Mouse (Mus musculus) liver, embryonic 14.5 days (tissue): ENCODE measurements at regions not wholly inside any gene's neighbourhood (a gene's known extent, or its start where the extent isn't known, plus 50 kb on each side); places are given as distances from the start of the nearest gene placed in this dataset.

Experiments
- ATAC-seq: fragments of 200-750 bp; cut with Nextera tagmentation; 2 replicates; pipeline ENCODE4 v1.8.0; 2017; ENCODE audit warnings: moderate number of reproducible peaks, mild to moderate bottlenecking, moderate library complexity; ENCODE audit not compliant: insufficient read depth
- DNase-seq, 3 experiments: peaks; one replicate each; pipeline ENCODE4 v3.0.0-alpha.2; 2012 to 2013; ENCODE audit warnings: low read depth in 3 of 3, low spot score in 3 of 3
- H3K27ac ChIP-seq: fragments of 300-500 bp; sonication (generic); 2 replicates; pipeline ENCODE4 v1.5.1; 2014; ENCODE audit warnings: moderate library complexity, mild to moderate bottlenecking, control low read depth, inconsistent platforms
- H3K27me3 ChIP-seq: fragments of 300-500 bp; sonication (generic); 2 replicates; pipeline ENCODE4 v1.6.1; 2014; ENCODE audit warnings: mild to moderate bottlenecking, low read length, moderate library complexity; ENCODE audit not compliant: control insufficient read depth, insufficient read depth
- H3K36me3 ChIP-seq: fragments of 300-500 bp; sonication (generic); replicated peaks from 2 replicates; pipeline ENCODE4 v1.6.1; 2014; ENCODE audit warnings: low read depth; ENCODE audit not compliant: control insufficient read depth, insufficient read depth
- H3K4me1 ChIP-seq, 2 experiments: fragments of 200-500 bp in 1 of 2; fragments of 300-500 bp in 1 of 2; sonication (generic) in 1 of 2; replicated peaks; 2 replicates each; pipeline ENCODE4 v1.6.1; 2012 to 2014; ENCODE audit warnings: antibody characterized with exemption in 1 of 2, inconsistent platforms in 1 of 2, low read length in 1 of 2; ENCODE audit not compliant: control insufficient read depth in 2 of 2, insufficient read depth in 2 of 2
- H3K4me2 ChIP-seq: fragments of 300-500 bp; sonication (generic); 2 replicates; pipeline ENCODE4 v1.6.1; 2014; ENCODE audit warnings: low read depth, mild to moderate bottlenecking, control low read depth, moderate library complexity
- H3K4me3 ChIP-seq, 2 experiments: fragments of 200-500 bp in 1 of 2; fragments of 300-500 bp in 1 of 2; sonication (generic) in 1 of 2; 2 replicates each; pipeline ENCODE4 v1.5.1; 2012 to 2014; ENCODE audit warnings: low read depth in 2 of 2, low read length in 2 of 2, mild to moderate bottlenecking in 2 of 2, control low read depth in 1 of 2, inconsistent platforms in 1 of 2, moderate library complexity in 1 of 2; ENCODE audit not compliant: insufficient read depth in 1 of 2
- H3K9ac ChIP-seq: fragments of 300-500 bp; sonication (generic); replicated peaks from 2 replicates; pipeline ENCODE4 v1.6.1; 2014; ENCODE audit warnings: mild to moderate bottlenecking, control low read depth, moderate library complexity
- H3K9me3 ChIP-seq: fragments of 300-500 bp; sonication (generic); 2 replicates; pipeline ENCODE4 v1.6.1; 2016; ENCODE audit warnings: low read length, mixed read lengths; ENCODE audit not compliant: control insufficient read depth
- CTCF ChIP-seq: IDR thresholded peaks from 2 replicates; pipeline ENCODE4 v1.5.1; 2016; ENCODE audit warnings: antibody characterized with exemption, low read depth, control low read depth
- EP300 ChIP-seq: IDR thresholded peaks from 2 replicates; pipeline ENCODE4 v1.6.1; 2016; ENCODE audit warnings: antibody characterized with exemption, low read depth
- WGBS: fragments of 180-500 bp; shearing (Covaris S2); extraction: QIAGEN DNeasy Blood & Tissue Kit; methylation state at CpG from one replicate; pipeline ENCODE4 v1.1.7; 2014; ENCODE audit not compliant: insufficient replicate concordance; 5-methylcytosine and 5-hydroxymethylcytosine counted together

DNA sequence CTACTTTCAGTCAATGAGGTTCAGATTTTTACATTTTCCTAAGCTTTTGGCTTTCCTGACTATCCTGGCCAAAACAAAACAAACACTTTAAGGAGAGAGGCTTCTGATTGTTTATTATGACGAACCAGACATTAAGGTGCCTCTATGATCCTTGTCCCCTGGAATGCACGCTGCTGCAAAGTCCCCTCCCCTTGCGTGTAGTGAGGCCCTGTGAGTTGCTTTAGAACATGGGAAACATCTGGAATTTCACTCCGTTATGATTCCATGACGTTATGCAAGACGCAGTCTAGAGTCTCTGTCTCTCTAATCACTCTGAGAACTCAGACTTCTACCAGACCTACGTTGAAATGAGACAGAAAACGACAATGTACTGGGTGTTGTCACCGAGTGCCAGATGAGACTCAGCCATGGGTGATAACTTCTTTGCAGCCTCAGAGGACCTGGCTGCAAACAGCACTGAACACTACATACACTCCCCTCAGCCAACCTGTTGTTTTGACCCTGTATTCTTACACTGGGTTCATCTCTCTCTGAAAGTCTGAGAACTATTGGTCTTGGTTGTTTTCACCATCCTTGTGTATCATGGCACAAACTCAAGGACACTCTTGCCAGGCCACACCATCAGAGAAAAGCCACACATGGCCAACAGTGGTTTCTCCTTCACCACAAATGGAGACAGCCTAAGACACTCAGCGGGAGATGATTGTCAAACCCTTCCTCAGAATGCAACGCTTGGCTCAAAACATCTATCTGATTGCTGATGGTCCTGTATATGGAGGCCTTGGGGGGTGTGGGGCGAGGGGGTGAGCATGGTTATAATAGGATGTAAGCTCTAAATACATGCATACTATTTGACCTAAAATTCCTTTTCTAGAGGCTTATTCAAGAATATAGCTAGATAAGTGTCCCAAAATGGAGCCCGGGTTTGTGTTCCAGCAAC, 236.5 kb upstream of the Klf3 start:
- TF ChIP-seq EP300 (peak; percentile 37; the same call in 1 of the 2 replicates), CTCF (no peak)
- no peak overlapping the region for H3K4me2 ChIP-seq
- H3K9ac ChIP-seq, result peak overlapping the region; percentile 23; the same call in 1 of the 2 replicates
- DNase-seq (no peak), ATAC-seq (peak; percentile 40; the same call in 1 of the 2 replicates)
- H3K27me3 ChIP-seq, result no peaks in the 10 kb centered on the region
- peak overlapping the region; percentile 90 for H3K27ac ChIP-seq
- no peaks in the 10 kb centered on the region for H3K9me3 ChIP-seq
- H3K36me3 ChIP-seq, result no peaks in the 10 kb centered on the region
- 57% methylated on average over 13 of the region's 13 CpGs for WGBS
- no peak overlapping the region for H3K4me3 ChIP-seq
- H3K4me1 ChIP-seq, result peaks cover 22 to 27% of the 10 kb centered on the region in 2 experiments

DNA sequence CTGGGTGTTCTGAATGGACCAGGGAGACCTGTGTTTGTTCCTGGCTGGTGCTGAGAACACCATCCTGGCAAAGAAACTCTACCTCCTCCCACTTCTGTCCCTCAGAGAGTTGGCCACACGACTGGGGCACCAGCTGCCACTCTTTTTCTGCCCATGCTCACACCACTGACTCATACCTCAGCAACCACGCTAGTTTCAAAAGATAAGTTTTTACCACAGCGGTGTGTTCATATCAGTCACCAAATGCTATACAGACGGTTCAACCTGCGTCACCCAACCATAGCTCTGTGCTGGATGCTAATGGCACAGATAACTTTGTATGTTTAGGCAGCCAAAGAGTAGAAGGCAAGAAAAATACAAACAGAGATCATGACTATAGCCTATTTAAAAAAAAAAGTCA, 235.4 kb upstream of the Klf3 start:
- peak; percentile 66 to 71 (median 70) for DNase-seq
- H3K4me1 ChIP-seq, result peaks cover 22 to 27% of the 10 kb centered on the region in 2 experiments
- H3K27ac ChIP-seq, result peak overlapping the region; percentile 90
- H3K4me2 ChIP-seq, result peak overlapping the region; percentile 31; the same call in 1 of the 2 replicates
- H3K27me3 ChIP-seq, result no peaks in the 10 kb centered on the region
- no peaks in the 10 kb centered on the region for H3K36me3 ChIP-seq
- peak; percentile 100 for ATAC-seq
- peak overlapping the region; percentile 60 for H3K9ac ChIP-seq
- H3K9me3 ChIP-seq, result no peaks in the 10 kb centered on the region
- 7% methylated on average over 5 of the region's 5 CpGs for WGBS
- H3K4me3 ChIP-seq, result no peak overlapping the region
- TF ChIP-seq EP300, result peak; percentile 92
- no peak for TF ChIP-seq CTCF

DNA sequence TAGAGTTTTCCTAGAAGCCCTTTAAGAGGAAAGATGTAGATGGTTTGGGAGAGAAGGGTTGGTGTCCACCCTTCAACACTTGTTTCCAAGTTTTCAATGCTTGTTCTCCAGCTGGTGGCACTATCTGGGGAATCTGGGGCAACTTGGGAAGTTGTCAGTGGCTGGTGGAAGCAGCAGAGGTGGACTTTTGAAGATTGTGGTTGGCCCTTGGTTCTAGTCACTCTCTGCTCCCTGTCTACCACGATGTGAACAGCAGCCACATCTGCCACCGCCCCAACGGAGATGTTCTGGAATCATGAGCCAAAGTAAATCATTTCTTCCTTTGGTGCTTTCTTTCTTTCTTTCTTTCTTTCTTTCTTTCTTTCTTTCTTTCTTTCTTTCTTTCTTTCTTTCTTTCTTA, 234.9 kb upstream of the Klf3 start:
- WGBS, result 66% methylated on average over 3 of the region's 3 CpGs
- TF ChIP-seq EP300, result no peak
- TF ChIP-seq CTCF, result no peak; the same call in 1 of the 2 replicates
- H3K9ac ChIP-seq, result 0 out of 2 replicates have a peak overlapping the region, but pooled peaks have one; percentile 32
- H3K36me3 ChIP-seq, result no peaks in the 10 kb centered on the region
- H3K4me3 ChIP-seq, result no peak overlapping the region
- H3K9me3 ChIP-seq, result no peaks in the 10 kb centered on the region
- no peaks in the 10 kb centered on the region for H3K27me3 ChIP-seq
- ATAC-seq (peak; percentile 50; the same call in 1 of the 2 replicates), DNase-seq (no peak)
- H3K27ac ChIP-seq, result peak overlapping the region; percentile 90
- 0 out of 2 replicates have a peak overlapping the region, but pooled peaks have one; percentile 31 for H3K4me2 ChIP-seq
- H3K4me1 ChIP-seq, result peaks cover 22 to 27% of the 10 kb centered on the region in 2 experiments

DNA sequence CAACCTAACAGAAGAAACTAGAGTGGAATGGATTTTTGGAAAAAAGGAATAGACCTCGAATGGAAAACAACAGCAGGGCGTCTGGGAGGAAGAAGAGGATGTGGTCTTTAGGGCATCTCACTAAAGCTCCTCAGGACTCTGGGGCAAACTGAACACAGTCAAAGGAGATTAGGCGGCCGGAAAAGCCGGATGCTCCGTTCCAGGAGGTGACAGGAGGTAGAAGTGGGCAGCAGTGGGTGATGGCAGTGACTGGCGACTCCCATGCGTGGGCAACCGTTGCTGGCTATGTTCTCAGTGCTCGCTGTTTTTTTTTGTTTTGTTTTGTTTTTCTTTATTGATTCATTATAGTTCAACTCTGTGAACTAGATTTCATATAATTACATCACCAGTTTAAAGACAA, 228.8 kb upstream of the Klf3 start:
- Histone ChIP-seq H3K4me1 (peaks cover 8 to 24% of the 10 kb centered on the region in 2 experiments), H3K4me2 (no peak overlapping the region), H3K9ac (no peak overlapping the region), H3K27ac (no peak overlapping the region), H3K4me3 (no peak overlapping the region), H3K27me3 (no peaks in the 10 kb centered on the region), H3K9me3 (no peaks in the 10 kb centered on the region), H3K36me3 (no peaks in the 10 kb centered on the region)
- DNase-seq, result no peak
- 75% methylated on average over 10 of the region's 10 CpGs for WGBS
- TF ChIP-seq CTCF, result no peak
- TF ChIP-seq EP300, result no peak
- ATAC-seq, result no peak

DNA sequence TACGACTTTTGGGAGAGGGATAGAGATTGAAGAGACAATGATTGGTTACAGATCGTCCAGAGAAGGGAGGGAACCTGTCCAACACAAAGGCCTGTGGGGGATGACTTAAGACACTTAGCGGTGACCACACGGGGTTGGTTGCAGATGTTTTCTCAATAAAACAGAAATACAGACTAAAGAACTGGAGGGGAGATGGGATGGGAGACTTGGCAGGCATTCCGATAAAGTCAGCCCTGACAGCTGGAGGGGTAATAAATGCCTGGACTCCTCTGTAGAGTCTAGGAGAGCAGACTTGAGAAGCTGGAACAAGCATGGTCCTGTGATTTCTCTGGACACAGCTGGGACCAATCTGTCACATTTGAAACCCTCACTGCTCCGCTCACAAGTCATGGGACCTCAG, 227.3 kb upstream of the Klf3 start:
- 84% methylated on average over 6 of the region's 6 CpGs for WGBS
- Histone ChIP-seq H3K4me2 (no peak overlapping the region), H3K9me3 (no peaks in the 10 kb centered on the region), H3K27me3 (no peaks in the 10 kb centered on the region), H3K27ac (no peak overlapping the region), H3K4me3 (no peak overlapping the region), H3K4me1 (peaks cover 23 to 39% of the 10 kb centered on the region in 2 experiments), H3K9ac (no peak overlapping the region), H3K36me3 (no peaks in the 10 kb centered on the region)
- no peak for ATAC-seq
- TF ChIP-seq CTCF (no peak), EP300 (no peak)
- DNase-seq, result no peak
